Mouse (Mus musculus): ENCODE measurements around the gene Fbxo11. TPM values are rescaled to one million over a fixed set of nuclear protein-coding genes. Genes with fewer than 3 reads are reported as not detected.
"Not testable (repeated sequence)": the region's sequence is repeated elsewhere in the genome, so short reads cannot be mapped to it uniquely, and the experiment has no call there.

Fbxo11 gene
- polyA plus RNA-seq, 1 experiment from 2014 or later, result 28.1 TPM

DNA sequence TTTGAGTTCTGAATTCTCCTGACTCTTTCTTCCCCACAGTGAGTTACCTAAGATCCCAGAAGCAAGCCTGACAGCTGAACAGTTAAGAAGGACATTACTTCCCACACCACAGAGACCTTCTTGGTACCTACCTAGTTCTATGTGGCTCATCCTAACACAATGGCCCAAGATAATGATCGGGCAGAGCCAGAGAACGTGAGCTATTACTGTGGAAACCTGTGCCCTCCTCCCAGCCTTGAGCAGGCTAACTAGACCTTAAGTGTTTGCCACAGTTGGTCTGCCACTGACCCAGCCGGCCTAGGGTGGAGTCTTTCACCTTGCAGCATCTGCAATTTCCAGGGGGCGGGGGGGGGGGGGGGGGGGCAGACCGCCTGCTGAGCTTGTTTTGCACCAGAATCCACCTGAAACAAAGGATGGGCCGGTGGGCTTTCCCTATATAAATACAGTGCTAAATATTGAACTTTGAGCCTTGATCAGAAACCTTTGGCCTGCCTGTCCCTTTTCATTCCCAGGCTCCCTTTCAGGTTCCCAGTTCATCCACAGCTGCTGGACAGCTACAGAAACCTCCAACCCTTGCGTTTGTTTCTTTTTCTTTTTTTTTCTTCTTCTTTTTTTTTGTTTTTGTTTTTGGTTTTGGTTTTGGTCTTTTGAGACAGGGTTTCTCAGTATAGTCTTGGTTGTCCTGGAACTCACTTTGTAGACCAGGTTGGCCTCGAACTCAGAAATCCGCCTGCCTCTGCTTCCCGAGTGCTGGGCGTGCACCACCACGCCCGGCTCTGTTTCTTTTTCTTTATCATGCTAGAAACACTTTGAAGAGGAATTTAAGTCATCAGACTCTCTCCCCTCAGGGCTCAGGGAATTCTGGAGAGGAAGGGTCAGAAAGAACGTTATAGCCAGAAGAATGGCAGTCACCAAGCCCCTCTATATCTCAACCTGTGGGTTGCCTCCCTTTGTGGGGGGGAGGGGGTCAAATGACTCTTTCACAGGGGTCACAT is 101.7 kb downstream of the Fbxo11 start:
- no peaks in the 10 kb centered on the region for H3K36me3 ChIP-seq (ENCODE audit: control insufficient read depth, insufficient read depth, low read length)
- 89% methylated on average over 14 of the region's 14 CpGs for WGBS
- no peaks in the 10 kb centered on the region for H3K27me3 ChIP-seq (ENCODE audit: control insufficient read depth, insufficient read depth, low read depth, low read length)
- ATAC-seq, result no peak
- no peaks in the 10 kb centered on the region for H3K4me1 ChIP-seq (ENCODE audit: control insufficient read depth, insufficient read depth, low read length)
- H3K9me3 ChIP-seq (replicated peaks; ENCODE audit: control insufficient read depth, low read length, poor library complexity, severe bottlenecking), result no peaks in the 10 kb centered on the region
- H3K4me2 ChIP-seq (ENCODE audit: low read length), result no peak overlapping the region
- no peak overlapping the region for H3K27ac ChIP-seq (ENCODE audit: low read length)
- no peak overlapping the region for H3K4me3 ChIP-seq (ENCODE audit: low read depth, low read length)
- no peak overlapping the region for H3K9ac ChIP-seq (ENCODE audit: low read depth, low read length)

DNA sequence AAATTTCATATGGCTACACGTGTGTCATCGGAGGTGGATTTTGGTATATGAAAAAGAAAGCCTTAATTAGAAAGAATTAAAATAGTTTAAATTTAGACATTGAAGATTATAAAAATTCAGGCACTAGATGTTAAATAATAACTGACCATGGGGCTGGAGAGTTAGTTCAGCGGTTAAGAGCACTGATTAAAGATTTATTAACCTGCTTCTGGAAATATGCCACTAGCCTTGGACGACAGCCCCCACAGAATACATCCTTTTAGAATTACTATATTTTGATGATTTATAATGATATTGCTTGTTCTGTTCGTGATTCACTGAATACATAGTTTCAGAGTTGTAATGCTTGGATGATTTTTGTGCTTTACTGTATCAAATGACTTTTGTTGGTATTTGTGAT is 105.2 kb downstream of the Fbxo11 start:
- not testable (repeated sequence) for H3K4me2 ChIP-seq (ENCODE audit: low read length); H3K27me3 ChIP-seq (ENCODE audit: control insufficient read depth, insufficient read depth, low read depth, low read length); ATAC-seq; H3K9ac ChIP-seq (ENCODE audit: low read depth, low read length); H3K9me3 ChIP-seq (replicated peaks; ENCODE audit: control insufficient read depth, low read length, poor library complexity, severe bottlenecking); H3K4me3 ChIP-seq (ENCODE audit: low read depth, low read length); H3K27ac ChIP-seq (ENCODE audit: low read length); H3K4me1 ChIP-seq (ENCODE audit: control insufficient read depth, insufficient read depth, low read length); H3K36me3 ChIP-seq (ENCODE audit: control insufficient read depth, insufficient read depth, low read length)
- WGBS, result 90% methylated on average over 5 of the region's 5 CpGs

DNA sequence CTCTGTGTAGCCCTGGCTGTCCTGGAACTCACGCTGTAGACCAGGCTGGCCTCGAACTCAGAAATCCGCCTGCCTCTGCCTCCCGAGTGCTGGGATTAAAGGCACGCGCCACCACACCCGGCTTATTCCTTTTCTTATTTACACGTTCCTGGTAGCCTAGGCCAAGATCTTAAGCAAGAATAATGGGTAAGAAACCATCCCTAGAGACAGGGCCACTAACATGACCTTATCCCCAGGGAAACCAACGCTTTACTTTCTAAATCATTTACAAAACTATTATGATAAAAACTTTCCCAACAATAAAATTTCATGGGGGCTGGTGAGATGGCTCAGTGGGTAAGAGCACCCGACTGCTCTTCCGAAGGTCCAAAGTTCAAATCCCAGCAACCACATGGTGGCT is 105.7 kb downstream of the Fbxo11 start:
- H3K4me2 ChIP-seq (ENCODE audit: low read length); H3K9ac ChIP-seq (ENCODE audit: low read depth, low read length); H3K36me3 ChIP-seq (ENCODE audit: control insufficient read depth, insufficient read depth, low read length); H3K9me3 ChIP-seq (replicated peaks; ENCODE audit: control insufficient read depth, low read length, poor library complexity, severe bottlenecking); ATAC-seq; H3K27ac ChIP-seq (ENCODE audit: low read length); H3K4me3 ChIP-seq (ENCODE audit: low read depth, low read length); H3K4me1 ChIP-seq (ENCODE audit: control insufficient read depth, insufficient read depth, low read length); H3K27me3 ChIP-seq (ENCODE audit: control insufficient read depth, insufficient read depth, low read depth, low read length): not testable (repeated sequence)
- 96% methylated on average over 11 of the region's 11 CpGs for WGBS

GRCm38 (mm10) chr17:87958283-87958682 is 106.8 kb downstream of the Fbxo11 start:
- H3K36me3 ChIP-seq (ENCODE audit: control insufficient read depth, insufficient read depth, low read length), result no peaks in the 10 kb centered on the region
- no peak overlapping the region for H3K4me3 ChIP-seq (ENCODE audit: low read depth, low read length)
- no peaks in the 10 kb centered on the region for H3K27me3 ChIP-seq (ENCODE audit: control insufficient read depth, insufficient read depth, low read depth, low read length)
- ATAC-seq, result no peak
- H3K4me1 ChIP-seq (ENCODE audit: control insufficient read depth, insufficient read depth, low read length), result no peaks in the 10 kb centered on the region
- 58% methylated on average over 8 of the region's 8 CpGs for WGBS
- H3K9me3 ChIP-seq (replicated peaks; ENCODE audit: control insufficient read depth, low read length, poor library complexity, severe bottlenecking), result no peaks in the 10 kb centered on the region
- H3K27ac ChIP-seq (ENCODE audit: low read length), result no peak overlapping the region
- no peak overlapping the region for H3K9ac ChIP-seq (ENCODE audit: low read depth, low read length)
- H3K4me2 ChIP-seq (ENCODE audit: low read length), result no peak overlapping the region

- no peak overlapping the region for H3K27ac ChIP-seq (ENCODE audit: low read length)
- WGBS, result 82% methylated on average over 12 of the region's 12 CpGs
- H3K4me3 ChIP-seq (ENCODE audit: low read depth, low read length), result no peak overlapping the region
- no peaks in the 10 kb centered on the region for H3K36me3 ChIP-seq (ENCODE audit: control insufficient read depth, insufficient read depth, low read length)
- H3K27me3 ChIP-seq (ENCODE audit: control insufficient read depth, insufficient read depth, low read depth, low read length), result no peaks in the 10 kb centered on the region
- no peak overlapping the region for H3K4me2 ChIP-seq (ENCODE audit: low read length)
- H3K4me1 ChIP-seq (ENCODE audit: control insufficient read depth, insufficient read depth, low read length), result no peaks in the 10 kb centered on the region
- no peak for ATAC-seq
- H3K9ac ChIP-seq (ENCODE audit: low read depth, low read length), result no peak overlapping the region
- no peaks in the 10 kb centered on the region for H3K9me3 ChIP-seq (replicated peaks; ENCODE audit: control insufficient read depth, low read length, poor library complexity, severe bottlenecking)
Observed at GRCm38 (mm10) chr17:87957096-87957840, 107.8 kb downstream of the Fbxo11 start.

DNA sequence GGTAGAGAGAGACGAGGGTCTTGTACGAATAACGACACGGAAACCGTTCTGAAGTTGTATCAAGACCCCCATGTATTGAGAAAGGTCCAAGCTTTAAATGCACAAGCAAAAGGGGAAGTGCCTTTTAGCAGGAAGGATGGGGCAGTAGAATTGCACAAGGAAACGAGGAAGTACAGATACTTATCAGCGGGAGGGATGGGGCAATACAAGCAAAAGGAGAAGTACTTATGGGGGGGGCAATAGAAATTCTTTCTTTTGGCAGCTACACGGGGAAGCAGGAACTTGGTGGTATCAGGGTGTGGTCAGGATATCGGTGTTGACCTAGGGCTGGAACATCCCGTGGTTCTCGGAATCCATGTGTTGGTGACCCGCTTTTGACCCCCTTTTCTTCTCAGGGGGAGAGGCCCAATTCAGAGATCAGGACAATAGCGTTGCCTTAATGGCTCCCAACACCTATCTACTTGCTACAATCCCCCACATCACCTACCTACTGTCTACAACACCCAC is 110.4 kb downstream of the Fbxo11 start:
- H3K27ac ChIP-seq (ENCODE audit: low read length); H3K9me3 ChIP-seq (replicated peaks; ENCODE audit: control insufficient read depth, low read length, poor library complexity, severe bottlenecking); H3K36me3 ChIP-seq (ENCODE audit: control insufficient read depth, insufficient read depth, low read length); H3K27me3 ChIP-seq (ENCODE audit: control insufficient read depth, insufficient read depth, low read depth, low read length); H3K9ac ChIP-seq (ENCODE audit: low read depth, low read length); H3K4me1 ChIP-seq (ENCODE audit: control insufficient read depth, insufficient read depth, low read length); H3K4me2 ChIP-seq (ENCODE audit: low read length); ATAC-seq; H3K4me3 ChIP-seq (ENCODE audit: low read depth, low read length): not testable (repeated sequence)
- WGBS, result 97% methylated on average over 13 of the region's 13 CpGs

- Histone ChIP-seq H3K9me3 (replicated peaks; ENCODE audit: control insufficient read depth, low read length, poor library complexity, severe bottlenecking) (no peaks in the 10 kb centered on the region), H3K4me1 (ENCODE audit: control insufficient read depth, insufficient read depth, low read length) (no peaks in the 10 kb centered on the region), H3K27ac (ENCODE audit: low read length) (no peak overlapping the region), H3K9ac (ENCODE audit: low read depth, low read length) (no peak overlapping the region), H3K36me3 (ENCODE audit: control insufficient read depth, insufficient read depth, low read length) (no peaks in the 10 kb centered on the region), H3K27me3 (ENCODE audit: control insufficient read depth, insufficient read depth, low read depth, low read length) (no peaks in the 10 kb centered on the region), H3K4me2 (ENCODE audit: low read length) (no peak overlapping the region), H3K4me3 (ENCODE audit: low read depth, low read length) (no peak overlapping the region)
- WGBS, result 45% methylated on average over 16 of the region's 16 CpGs
- peak; percentile 51; the same call in 1 of the 2 replicates for ATAC-seq
Observed at GRCm38 (mm10) chr17:87948965-87949584, 116.0 kb downstream of the Fbxo11 start.

Measured in midbrain, embryonic 16.5 days (tissue).